Mouse (Mus musculus) hindbrain, embryonic 14.5 days (tissue): ENCODE measurements around the gene Armh3. TPM values are rescaled to one million over a fixed set of nuclear protein-coding genes. Genes with fewer than 3 reads are reported as not detected.

ENCODE experiments used
- ATAC-seq: fragments of 200-750 bp; cut with Nextera tagmentation; 2 replicates; pipeline ENCODE4 v1.8.0; 2017; ENCODE audit warnings: moderate number of reproducible peaks, mild to moderate bottlenecking, moderate TSS enrichment, moderate library complexity; ENCODE audit not compliant: low FRiP score
- DNase-seq: peaks from one replicate; pipeline ENCODE4 v3.0.0-alpha.2; 2015; ENCODE audit warnings: low spot score
- H3K27ac ChIP-seq: fragments of 300-500 bp; sonication (generic); 2 replicates; pipeline ENCODE4 v1.5.1; 2014; ENCODE audit warnings: mild to moderate bottlenecking, moderate library complexity
- H3K27me3 ChIP-seq: fragments of 300-500 bp; sonication (generic); 2 replicates; pipeline ENCODE4 v1.6.1; 2014; ENCODE audit warnings: mild to moderate bottlenecking, low read length, mixed read lengths; ENCODE audit not compliant: control insufficient read depth, insufficient read depth
- H3K36me3 ChIP-seq: fragments of 300-500 bp; sonication (generic); replicated peaks from 2 replicates; pipeline ENCODE4 v1.6.1; 2014; ENCODE audit not compliant: control insufficient read depth, insufficient read depth
- H3K4me1 ChIP-seq: fragments of 300-500 bp; sonication (generic); replicated peaks from 2 replicates; pipeline ENCODE4 v1.6.1; 2014; ENCODE audit warnings: antibody characterized with exemption, low read length, mixed read lengths; ENCODE audit not compliant: control insufficient read depth, insufficient read depth
- H3K4me2 ChIP-seq: fragments of 300-500 bp; sonication (generic); replicated peaks from 2 replicates; pipeline ENCODE4 v1.6.1; 2014; ENCODE audit warnings: mild to moderate bottlenecking, moderate library complexity
- H3K4me3 ChIP-seq: fragments of 300-500 bp; sonication (generic); replicated peaks from 2 replicates; pipeline ENCODE4 v1.5.1; 2014; ENCODE audit warnings: mild to moderate bottlenecking, low read length
- H3K9ac ChIP-seq: fragments of 300-500 bp; sonication (generic); 2 replicates; pipeline ENCODE4 v1.6.1; 2014
- H3K9me3 ChIP-seq: fragments of 300-500 bp; sonication (generic); 2 replicates; pipeline ENCODE4 v1.6.1; 2016; ENCODE audit warnings: low read length; ENCODE audit not compliant: control insufficient read depth
- WGBS: fragments of 180-500 bp; shearing (Covaris S2); extraction: QIAGEN DNeasy Blood & Tissue Kit; methylation state at CpG from one replicate; pipeline ENCODE4 v1.1.7; 2014; 5-methylcytosine and 5-hydroxymethylcytosine counted together
- polyA plus RNA-seq: library from polyadenylated mRNA; unstranded; fragments of >200 nt; fragmentation: Nextera tagmentation; extraction: Ambion mirVana; gene quantifications from 2 replicates; pipeline ENCODE4 v1.2.1, GENCODE M21; 2014

Gene Armh3
- polyA plus RNA-seq, 1 experiment from 2014 or later = 18.7 TPM

GRCm38 (mm10) chr19:46041933-46042475 is 43.7 kb upstream of the Armh3 start:
- H3K4me3 ChIP-seq = peak overlapping the region; percentile 96
- no peaks in the 10 kb centered on the region for H3K27me3 ChIP-seq
- WGBS = under 1% methylated on average over 11 of the region's 14 CpGs
- no peaks in the 10 kb centered on the region for H3K36me3 ChIP-seq
- peak overlapping the region; percentile 73 for H3K4me2 ChIP-seq
- H3K4me1 ChIP-seq = peaks cover 76% of the 10 kb centered on the region
- H3K9ac ChIP-seq = peak overlapping the region; percentile 94
- no peaks in the 10 kb centered on the region for H3K9me3 ChIP-seq
- ATAC-seq = peak; percentile 28
- peak; percentile 79 for DNase-seq
- H3K27ac ChIP-seq = peak overlapping the region; percentile 93

DNA sequence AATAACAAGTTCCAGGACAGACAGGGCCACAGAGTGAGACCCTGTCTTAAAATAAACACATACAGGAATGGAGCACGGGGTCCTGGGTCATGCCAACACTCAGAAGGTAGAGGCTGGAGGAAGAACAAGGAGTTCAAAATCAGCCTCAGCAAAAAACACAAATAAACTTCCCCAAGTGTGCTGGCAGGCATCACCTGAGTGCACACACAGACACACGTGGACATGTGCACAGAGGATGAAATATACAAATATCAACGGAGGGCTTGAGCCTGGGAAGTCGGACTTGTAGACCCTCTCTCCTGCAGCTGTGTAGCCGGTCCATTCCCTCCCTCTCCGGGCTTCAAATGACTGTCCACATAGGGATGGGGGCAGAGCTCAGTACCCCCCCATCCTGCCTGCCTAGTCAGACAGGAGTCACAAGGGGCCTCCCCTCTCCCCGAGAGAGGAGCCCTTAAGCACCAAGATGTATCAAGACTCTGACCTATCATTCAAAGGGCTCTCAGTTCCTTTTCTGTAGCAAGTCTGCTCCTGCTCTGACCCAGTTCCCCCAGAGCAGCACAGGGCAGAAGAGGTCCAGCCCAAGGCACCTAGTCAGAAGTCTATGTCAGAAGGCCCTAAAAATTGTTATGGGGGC is 43.1 kb upstream of the Armh3 start:
- Histone ChIP-seq H3K36me3 (peaks cover under 1% of the 10 kb centered on the region; the same call in 1 of the 2 replicates), H3K27me3 (no peaks in the 10 kb centered on the region), H3K4me2 (peak overlapping the region; percentile 73), H3K4me3 (peak overlapping the region; percentile 96), H3K9ac (peak overlapping the region; percentile 94), H3K4me1 (peaks cover 76% of the 10 kb centered on the region), H3K9me3 (no peaks in the 10 kb centered on the region), H3K27ac (peak overlapping the region; percentile 93)
- ATAC-seq (no peak), DNase-seq (no peak)
- 11% methylated on average over 7 of the region's 7 CpGs for WGBS

DNA sequence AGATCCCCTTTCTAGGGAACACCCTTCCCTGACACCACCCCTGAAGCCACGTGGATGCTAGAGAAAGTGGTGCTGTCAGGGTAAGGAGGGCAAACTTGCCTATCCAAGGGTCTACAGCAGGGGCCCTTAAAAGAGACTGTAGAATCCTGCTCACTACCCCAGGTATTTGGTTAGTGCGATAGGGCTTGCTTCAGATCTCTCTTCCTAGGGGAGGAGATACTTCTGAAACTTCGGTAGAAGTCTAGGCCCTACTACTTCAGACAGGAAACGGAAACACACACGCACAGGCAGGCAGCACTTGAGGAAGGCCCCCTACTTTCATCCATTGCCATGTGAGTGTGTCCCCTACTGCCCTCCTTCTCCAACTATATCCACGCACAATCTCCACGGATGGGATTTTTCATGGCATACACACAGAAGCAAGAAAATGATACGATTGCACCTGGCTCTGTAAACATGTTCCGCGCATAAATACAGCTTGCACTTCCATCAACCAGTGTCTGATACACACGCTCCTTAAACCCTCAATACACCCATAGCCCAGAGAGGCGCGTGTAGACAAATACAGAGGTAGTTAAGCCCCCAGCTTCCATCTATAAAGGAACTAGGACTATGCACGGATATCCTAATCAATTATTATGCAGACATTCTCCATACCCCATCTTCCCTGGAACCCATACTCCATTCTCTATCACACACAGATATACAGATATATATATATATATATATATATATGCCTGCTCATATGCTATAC is 42.0 kb upstream of the Armh3 start:
- Histone ChIP-seq H3K27ac (peak overlapping the region; percentile 93), H3K4me1 (peaks cover 67% of the 10 kb centered on the region), H3K4me3 (peak overlapping the region; percentile 85), H3K9me3 (no peaks in the 10 kb centered on the region), H3K9ac (peak overlapping the region; percentile 94), H3K27me3 (no peaks in the 10 kb centered on the region), H3K4me2 (peak overlapping the region; percentile 73), H3K36me3 (peaks cover 11% of the 10 kb centered on the region)
- WGBS = 35% methylated on average over 14 of the region's 14 CpGs
- ATAC-seq = no peak
- DNase-seq = no peak

- peaks cover 67% of the 10 kb centered on the region for H3K4me1 ChIP-seq
- no peaks in the 10 kb centered on the region for H3K9me3 ChIP-seq
- H3K4me2 ChIP-seq = peak overlapping the region; percentile 73
- 3% methylated on average over 27 of the region's 30 CpGs for WGBS
- peak; percentile 81 for ATAC-seq
- peak overlapping the region; percentile 94 for H3K9ac ChIP-seq
- H3K27ac ChIP-seq = peak overlapping the region; percentile 93
- H3K4me3 ChIP-seq = peak overlapping the region; percentile 85
- no peaks in the 10 kb centered on the region for H3K27me3 ChIP-seq
- H3K36me3 ChIP-seq = peaks cover 20% of the 10 kb centered on the region
- peak; percentile 91 for DNase-seq
Measured at GRCm38 (mm10) chr19:46039478-46039877, 41.2 kb upstream of the Armh3 start.

DNA sequence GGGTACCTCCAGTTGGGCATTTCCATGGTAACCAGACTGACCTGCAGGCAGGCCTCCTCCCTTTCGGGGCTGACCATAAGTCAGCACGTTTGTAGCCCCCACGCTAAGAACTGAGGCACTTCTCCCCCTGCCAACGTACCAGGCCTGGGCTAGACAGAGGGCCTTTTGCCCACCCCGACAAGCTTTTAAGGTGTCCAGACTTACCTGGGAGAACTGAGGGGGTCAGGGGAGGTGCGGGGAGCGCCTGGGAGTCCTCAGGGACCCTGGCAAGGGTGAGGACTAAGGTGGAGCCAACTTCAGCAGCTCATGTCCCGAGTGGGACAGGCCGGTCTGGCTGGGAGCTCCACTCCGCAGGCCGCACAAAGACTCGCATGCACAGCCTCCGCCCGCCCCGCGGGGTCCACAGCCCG is 40.6 kb upstream of the Armh3 start:
- H3K9me3 ChIP-seq = no peaks in the 10 kb centered on the region
- H3K36me3 ChIP-seq = peaks cover 26% of the 10 kb centered on the region
- 0% methylated on average over 13 of the region's 17 CpGs for WGBS
- no peaks in the 10 kb centered on the region for H3K27me3 ChIP-seq
- H3K4me3 ChIP-seq = peak overlapping the region; percentile 85
- peak overlapping the region; percentile 94 for H3K9ac ChIP-seq
- ATAC-seq (peak; percentile 15; the same call in 1 of the 2 replicates), DNase-seq (no peak)
- peak overlapping the region; percentile 73 for H3K4me2 ChIP-seq
- peaks cover 62% of the 10 kb centered on the region for H3K4me1 ChIP-seq
- peak overlapping the region; percentile 93 for H3K27ac ChIP-seq

DNA sequence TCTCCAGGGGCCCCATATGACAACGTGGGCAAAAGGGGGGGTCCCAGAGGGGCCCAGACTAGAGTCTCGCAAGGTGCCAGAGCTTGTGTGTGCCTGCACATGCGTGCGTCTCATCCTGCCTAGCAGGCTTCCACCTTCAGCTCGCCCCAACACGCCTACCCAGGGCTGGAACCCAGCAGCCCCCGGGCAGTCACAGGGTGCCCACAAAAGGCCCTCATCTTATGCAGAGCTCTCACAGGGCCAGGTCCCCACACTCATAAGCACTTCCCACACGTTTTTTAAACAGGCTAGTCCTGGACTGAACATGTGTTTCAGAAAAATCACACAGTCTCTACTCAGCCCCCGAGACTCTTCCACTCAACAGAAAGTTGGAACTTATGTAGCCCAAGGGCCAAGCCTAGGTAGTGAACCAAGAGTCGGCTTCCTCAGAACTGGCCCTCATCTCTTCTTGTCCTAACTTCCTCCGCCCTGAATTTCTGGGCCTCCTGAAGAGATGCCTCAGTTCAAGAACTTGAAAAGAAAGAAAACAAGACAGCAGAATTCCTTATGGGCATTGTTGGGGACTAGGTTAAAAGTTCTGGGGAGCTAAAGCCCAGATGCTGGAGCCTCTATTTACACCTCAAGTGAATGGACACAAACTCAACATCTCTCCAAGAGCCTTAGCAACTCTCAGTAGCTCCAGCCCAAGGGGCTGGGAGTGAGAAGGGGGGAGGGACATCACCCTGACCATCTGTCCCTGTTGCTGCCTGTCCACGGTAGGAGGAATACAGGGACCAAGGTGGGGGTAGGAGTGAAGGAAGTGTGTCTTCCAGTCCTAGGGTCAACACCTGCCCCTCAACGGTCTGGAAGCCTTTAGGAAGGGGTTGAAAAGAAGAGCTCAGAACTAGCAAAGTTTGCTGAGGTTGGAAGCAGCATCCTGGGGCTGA is 39.9 kb upstream of the Armh3 start:
- H3K9me3 ChIP-seq = no peaks in the 10 kb centered on the region
- H3K9ac ChIP-seq = peak overlapping the region; percentile 94
- peaks cover 32% of the 10 kb centered on the region for H3K36me3 ChIP-seq
- peak overlapping the region; percentile 73 for H3K4me2 ChIP-seq
- no peaks in the 10 kb centered on the region for H3K27me3 ChIP-seq
- DNase-seq = no peak
- H3K27ac ChIP-seq = peak overlapping the region; percentile 93
- peak overlapping the region; percentile 85 for H3K4me3 ChIP-seq
- no peak for ATAC-seq
- 5% methylated on average over 13 of the region's 13 CpGs for WGBS
- peaks cover 56% of the 10 kb centered on the region for H3K4me1 ChIP-seq

GRCm38 (mm10) chr19:46037243-46037924 is 39.1 kb upstream of the Armh3 start:
- H3K4me1 ChIP-seq = peaks cover 48% of the 10 kb centered on the region
- H3K4me2 ChIP-seq = peak overlapping the region; percentile 73
- H3K27me3 ChIP-seq = no peaks in the 10 kb centered on the region
- H3K9ac ChIP-seq = peak overlapping the region; percentile 94
- ATAC-seq = no peak
- no peaks in the 10 kb centered on the region for H3K9me3 ChIP-seq
- DNase-seq = no peak
- peak overlapping the region; percentile 60 for H3K27ac ChIP-seq
- WGBS = 18% methylated on average over 6 of the region's 6 CpGs
- H3K36me3 ChIP-seq = peaks cover 40% of the 10 kb centered on the region
- peak overlapping the region; percentile 85 for H3K4me3 ChIP-seq

- peak overlapping the region; percentile 73 for H3K4me2 ChIP-seq
- no peaks in the 10 kb centered on the region for H3K27me3 ChIP-seq
- ATAC-seq = no peak
- 70% methylated on average over 13 of the region's 13 CpGs for WGBS
- no peak for DNase-seq
- H3K9me3 ChIP-seq = no peaks in the 10 kb centered on the region
- peak overlapping the region; percentile 94 for H3K9ac ChIP-seq
- H3K36me3 ChIP-seq = peaks cover 48% of the 10 kb centered on the region
- H3K4me1 ChIP-seq = peaks cover 41% of the 10 kb centered on the region
- peak overlapping the region; percentile 85 for H3K4me3 ChIP-seq
- peak overlapping the region; percentile 60 for H3K27ac ChIP-seq
Measured at GRCm38 (mm10) chr19:46036477-46037242, 38.4 kb upstream of the Armh3 start.
